ENCODE assay signal across 21 mouse cellular contexts in genomic region chr10:103448340-103448739, GRCm38 (mm10).
"Had no signal": no experiment of that assay in that cellular context is flagged by ENCODE, and none has a peak within 500 bp of the region (broad histone marks: within the 10 kb centered on the region; RNA-seq: fewer than 3 reads in every experiment).

No protein-coding gene starts in this region.

- DNase-seq: kidney, adult 11 months; kidney, adult 8-10 months; kidney, postnatal 10 days; kidney, postnatal 36 days; liver; lung, adult 2 months; retina, postnatal 1 day; right cerebral cortex, postnatal 25 days; spleen, adult 18-20 months; thymus, adult 18-20 months; thymus, postnatal 36 days had no signal

- H3K27me3 ChIP-seq: intestine, embryonic 15.5 days; kidney, embryonic 15.5 days; limb, embryonic 13.5 days; liver, embryonic 12.5 days; liver, embryonic 15.5 days; stomach, embryonic 15.5 days had no signal

- H3K4me1 ChIP-seq: intestine, embryonic 15.5 days; kidney, embryonic 15.5 days; limb, embryonic 10.5 days; liver, embryonic 12.5 days; liver, embryonic 15.5 days; stomach, embryonic 15.5 days had no signal

- H3K9ac ChIP-seq: intestine, embryonic 15.5 days; kidney, embryonic 15.5 days; limb, embryonic 13.5 days; liver, embryonic 12.5 days; liver, embryonic 15.5 days; stomach, embryonic 15.5 days had no signal

- H3K9me3 ChIP-seq: intestine, embryonic 15.5 days; kidney, embryonic 15.5 days; limb, embryonic 10.5 days; limb, embryonic 13.5 days; liver, embryonic 12.5 days; liver, embryonic 15.5 days; midbrain, embryonic 10.5 days; stomach, embryonic 15.5 days had no signal

- H3K4me2 ChIP-seq: intestine, embryonic 15.5 days; kidney, embryonic 15.5 days; limb, embryonic 13.5 days; liver, embryonic 12.5 days; liver, embryonic 15.5 days; stomach, embryonic 15.5 days had no signal

- ATAC-seq: intestine, embryonic 15.5 days; liver, embryonic 12.5 days; midbrain, embryonic 16.5 days had no signal

- H3K36me3 ChIP-seq: intestine, embryonic 15.5 days; kidney, embryonic 15.5 days; limb, embryonic 10.5 days; limb, embryonic 13.5 days; liver, embryonic 12.5 days; liver, embryonic 15.5 days; midbrain, embryonic 10.5 days; stomach, embryonic 15.5 days had no signal

- H3K27ac ChIP-seq: intestine, embryonic 15.5 days; kidney, embryonic 15.5 days; limb, embryonic 10.5 days; limb, embryonic 13.5 days; liver, embryonic 12.5 days; liver, embryonic 15.5 days; macrophage; midbrain, embryonic 10.5 days; stomach, embryonic 15.5 days had no signal

- H3K4me3 ChIP-seq: intestine, embryonic 15.5 days; kidney, embryonic 15.5 days; limb, embryonic 10.5 days; limb, embryonic 13.5 days; liver, embryonic 12.5 days; liver, embryonic 15.5 days; midbrain, embryonic 10.5 days; stomach, embryonic 15.5 days had no signal
